ENCODE assay signal across 25 mouse cellular contexts in genomic region chr2:163489725-163490291, GRCm38 (mm10). TPM values are rescaled to one million over a fixed set of nuclear protein-coding genes. Genes with fewer than 3 reads are reported as not detected.
"Had no signal": no experiment of that assay in that cellular context is flagged by ENCODE, and none has a peak within 500 bp of the region (broad histone marks: within the 10 kb centered on the region; RNA-seq: fewer than 3 reads in every experiment).

No protein-coding gene starts in this region.

- H3K9ac ChIP-seq: liver, embryonic 15.5 days; liver, postnatal 0 days; lung, embryonic 15.5 days; midbrain, embryonic 12.5 days; midbrain, embryonic 15.5 days; neural tube, embryonic 13.5 days; neural tube, embryonic 15.5 days had no signal

- H3K36me3 ChIP-seq: liver, embryonic 15.5 days; lung, embryonic 15.5 days; midbrain, embryonic 12.5 days; midbrain, embryonic 15.5 days; neural tube, embryonic 13.5 days; neural tube, embryonic 15.5 days had no signal

- ATAC-seq: liver, postnatal 0 days; lung, postnatal 0 days; midbrain, embryonic 15.5 days had no signal

- H3K27me3 ChIP-seq: liver, embryonic 15.5 days; lung, embryonic 15.5 days; midbrain, embryonic 12.5 days; midbrain, embryonic 15.5 days; neural tube, embryonic 13.5 days; neural tube, embryonic 15.5 days had no signal

- H3K4me3 ChIP-seq: liver, embryonic 15.5 days; lung, embryonic 15.5 days; megakaryocyte, embryonic 14.5 days; midbrain, embryonic 12.5 days; midbrain, embryonic 15.5 days; neural tube, embryonic 13.5 days; neural tube, embryonic 15.5 days had no signal

- H3K4me2 ChIP-seq: liver, embryonic 15.5 days; lung, embryonic 15.5 days; midbrain, embryonic 12.5 days; midbrain, embryonic 15.5 days; neural tube, embryonic 13.5 days; neural tube, embryonic 15.5 days had no signal

- H3K4me1 ChIP-seq: liver, embryonic 15.5 days; lung, embryonic 15.5 days; midbrain, embryonic 15.5 days had no signal

- H3K9me3 ChIP-seq: liver, embryonic 15.5 days; lung, embryonic 15.5 days; midbrain, embryonic 12.5 days; midbrain, embryonic 15.5 days; neural tube, embryonic 13.5 days; neural tube, embryonic 15.5 days had no signal

- DNase-seq: liver, postnatal 0 days; lung, adult 2 months; lung, postnatal 14 days; lung, postnatal 36 days; retina, postnatal 1 day; right cerebral cortex, adult 18-20 months; right cerebral cortex, postnatal 25 days; right cerebral cortex, postnatal 4 days; spleen, adult 18-20 months; thymus, adult 2 months; thymus, postnatal 25 days; thymus, postnatal 4 days had no signal

- H3K27ac ChIP-seq: liver, embryonic 15.5 days; lung, embryonic 15.5 days; macrophage; midbrain, embryonic 12.5 days; midbrain, embryonic 15.5 days; neural tube, embryonic 13.5 days; neural tube, embryonic 15.5 days had no signal

RNA-seq across cellular contexts. Expression of gene R3hdml, which starts 2.3 kb away (rescaled TPM):
- polyA plus RNA-seq: liver, embryonic 15.5 days; liver, postnatal 0 days; lung, adult 2 months; macrophage; midbrain, embryonic 12.5 days; midbrain, embryonic 15.5 days; neural tube, embryonic 13.5 days; stomach, embryonic 14.5 days; stomach, embryonic 16.5 days; urinary bladder, adult 2 months had no signal

RNA-seq across cellular contexts. Expression of gene Hnf4a, which starts 16.8 kb away (rescaled TPM):
- polyA plus RNA-seq: macrophage; midbrain, embryonic 12.5 days; midbrain, embryonic 15.5 days; neural tube, embryonic 11.5 days; neural tube, embryonic 13.5 days had no signal

RNA-seq across cellular contexts. Expression of gene Gdap1l1, which starts 51.5 kb away (rescaled TPM):
- polyA plus RNA-seq: liver, postnatal 0 days had no signal
